Mouse (Mus musculus): Measurements from ENCODE around the gene 4930412O13Rik.

DNA sequence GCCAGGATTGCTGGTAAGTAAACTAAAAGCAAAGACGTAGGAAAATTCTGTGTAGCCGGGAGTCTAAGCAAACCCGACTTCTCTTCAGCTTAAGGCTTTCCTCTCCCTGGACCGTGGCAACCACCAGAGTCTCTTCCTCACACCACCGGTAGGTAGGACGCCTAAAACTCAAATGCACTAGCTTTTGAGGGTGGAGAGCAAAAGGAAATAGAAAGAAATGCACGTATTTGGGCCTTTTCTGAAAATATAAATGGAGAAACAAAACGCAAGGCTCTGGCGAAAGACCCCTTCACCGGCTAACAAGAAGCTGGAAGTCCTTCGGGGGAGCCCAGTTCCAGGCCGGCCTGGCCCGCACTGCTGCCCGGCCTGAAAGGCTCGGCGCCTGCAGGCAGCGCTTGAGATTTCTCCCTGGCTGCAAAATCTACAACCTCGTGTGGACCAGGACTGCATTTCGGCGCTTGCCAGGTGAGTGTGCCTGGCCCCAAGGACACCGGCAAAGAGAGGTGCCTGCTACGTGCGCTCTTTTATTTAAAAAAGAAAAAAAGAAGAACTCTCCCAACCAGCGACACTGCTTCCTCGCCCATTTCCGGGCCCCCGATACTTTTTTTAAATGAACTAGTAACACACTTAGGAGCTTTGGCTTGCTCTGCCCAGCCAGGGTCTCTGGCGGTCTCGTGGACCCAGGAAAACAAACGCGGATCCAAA is 4.3 kb upstream of the 4930412O13Rik start:
- no peak for TF ChIP-seq CTCF (IDR thresholded peaks at IDR 0.05; ENCODE audit: control insufficient read depth, insufficient read depth, low read length)
- no peak for TF ChIP-seq POLR2A (IDR thresholded peaks at IDR 0.05; ENCODE audit: borderline replicate concordance, control insufficient read depth, low read depth, low read length)

Data from bone marrow, adult 2 months (tissue).